10 mouse cellular contexts compared by ENCODE assay signal in the genomic region with DNA sequence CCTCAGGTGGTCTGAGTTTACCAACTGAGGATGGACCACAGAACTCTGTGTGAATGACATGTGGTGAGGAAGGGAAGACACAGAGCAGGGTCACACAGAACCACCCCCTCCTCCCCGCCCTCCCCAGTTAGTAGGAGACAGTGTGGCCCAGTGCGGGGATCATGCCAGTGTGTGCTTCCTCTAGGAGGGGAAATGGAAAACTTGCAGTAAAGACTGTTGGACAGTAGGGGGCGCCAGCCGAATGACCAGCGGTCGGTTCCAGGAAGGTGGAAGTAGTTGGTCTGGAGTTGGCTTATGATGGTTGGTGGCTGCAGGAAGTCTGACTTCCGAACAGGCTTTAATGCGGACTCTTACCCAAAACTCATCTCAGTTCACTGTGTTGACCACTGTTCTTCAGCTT.
DNase-seq lines count a peak whose midpoint lies in the region; ATAC-seq and TF ChIP-seq lines count a peak whose summit lies in the region.
"Had no signal": no experiment of that assay in that cellular context is flagged by ENCODE, and none has a peak within 500 bp of the region (broad histone marks: within the 10 kb centered on the region; RNA-seq: fewer than 3 reads in every experiment).

No protein-coding gene starts in this region.

- no peaks in the 10 kb centered on the region for H3K4me1 ChIP-seq in heart, adult 2 months (ENCODE audit: control insufficient read depth, insufficient read depth, low read length)
- H3K4me1 ChIP-seq in heart, embryonic 12.5 days (replicated peaks), result no peaks in the 10 kb centered on the region

- TF ChIP-seq EP300 in heart, adult 2 months (IDR thresholded peaks at IDR 0.05; ENCODE audit: insufficient read depth, low read depth, low read length), result no peak

- no peaks in the 10 kb centered on the region for H3K27me3 ChIP-seq in heart, adult 2 months (ENCODE audit: control insufficient read depth, insufficient read depth, low read length)
- H3K27me3 ChIP-seq in heart, embryonic 12.5 days (replicated peaks), result peaks cover 36% of the 10 kb centered on the region
- H3K27me3 ChIP-seq: embryonic facial prominence, embryonic 12.5 days had no signal

- no peaks in the 10 kb centered on the region for H3K79me2 ChIP-seq in heart, adult 2 months (replicated peaks; ENCODE audit: control insufficient read depth, insufficient read depth, low read length)

- H3K9me3 ChIP-seq in heart, embryonic 12.5 days (replicated peaks), result no peaks in the 10 kb centered on the region; the same call in 1 of the 2 replicates
- H3K9me3 ChIP-seq: embryonic facial prominence, embryonic 12.5 days; liver, embryonic 15.5 days had no signal

- TF ChIP-seq POLR2A in heart, adult 2 months (IDR thresholded peaks at IDR 0.05; ENCODE audit: insufficient read depth, low read depth, low read length), result no peak

- no peak for ATAC-seq in heart, embryonic 12.5 days (ENCODE audit: insufficient number of reproducible peaks, low FRiP score)

- no peak overlapping the region for H3K27ac ChIP-seq in heart, adult 2 months
- H3K27ac ChIP-seq in heart, embryonic 12.5 days (ENCODE audit: poor library complexity, severe bottlenecking), result no peak overlapping the region
- H3K27ac ChIP-seq: embryonic facial prominence, embryonic 12.5 days; liver, embryonic 15.5 days had no signal

- TF ChIP-seq CTCF in heart, adult 2 months (IDR thresholded peaks at IDR 0.05), result peak; percentile 79

- intact Hi-C loops in heart, adult 2 months (cut with DNase I), result loop anchor here (2.0 to 5.0 kb wide), 2 partner anchors 49 to 187 kb away; no protein-coding TSS in a partner anchor

- no peak overlapping the region for H3K4me2 ChIP-seq in heart, embryonic 12.5 days
- H3K4me2 ChIP-seq: embryonic facial prominence, embryonic 12.5 days; liver, embryonic 15.5 days had no signal

- no peaks in the 10 kb centered on the region for H3K36me3 ChIP-seq in heart, adult 2 months (ENCODE audit: control insufficient read depth, insufficient read depth, low read length)
- no peaks in the 10 kb centered on the region for H3K36me3 ChIP-seq in heart, embryonic 12.5 days
- H3K36me3 ChIP-seq: embryonic facial prominence, embryonic 12.5 days; liver, embryonic 15.5 days had no signal

- 18% methylated on average over 8 of the region's 8 CpGs for WGBS in heart, adult 2 months
- WGBS in heart, embryonic 12.5 days, result 18% methylated on average over 8 of the region's 8 CpGs

- no peak overlapping the region for H3K4me3 ChIP-seq in heart, adult 2 months
- no peak overlapping the region for H3K4me3 ChIP-seq in heart, embryonic 12.5 days
- H3K4me3 ChIP-seq: embryonic facial prominence, embryonic 12.5 days; liver, embryonic 15.5 days had no signal

- H3K9ac ChIP-seq in heart, adult 2 months (ENCODE audit: low read depth, low read length), result no peak overlapping the region
- no peak overlapping the region for H3K9ac ChIP-seq in heart, embryonic 12.5 days
- H3K9ac ChIP-seq: embryonic facial prominence, embryonic 12.5 days; liver, embryonic 15.5 days had no signal

- peak; percentile 54 to 67 for DNase-seq in heart, adult 2 months
- peak; percentile 53 to 67 for DNase-seq in CD8-positive naive resting alpha-beta T cell, adult 2 months (ENCODE audit: low read depth in 2 of 2, low spot score in 2 of 2)
- DNase-seq in adrenal gland, postnatal 36 days, result peak; percentile 72
- peak; percentile 24 for DNase-seq in gastrocnemius, postnatal 25 days
- DNase-seq in layer of hippocampus, postnatal 14 days (ENCODE audit: low spot score in 2 of 2), result peak; percentile 21 to 45
- peak; percentile 34 to 65 for DNase-seq in monocyte, adult 2 months (ENCODE audit: low read depth in 1 of 2, low spot score in 2 of 2)
- peak; percentile 70 for DNase-seq in thymus, postnatal 25 days
